11 mouse cellular contexts compared by ENCODE assay signal in genomic region chr13:117286939-117287338, GRCm38 (mm10).
A peak's percentile ranks its signal among the peaks of the same experiment; 100 is the strongest.
DNase-seq lines count a peak whose midpoint lies in the region; ATAC-seq and TF ChIP-seq lines count a peak whose summit lies in the region.
"Had no signal": no experiment of that assay in that cellular context is flagged by ENCODE, and none has a peak within 500 bp of the region (broad histone marks: within the 10 kb centered on the region; RNA-seq: fewer than 3 reads in every experiment).

No protein-coding gene starts in this region.

- TF ChIP-seq CTCF in lung, postnatal 0 days (IDR thresholded peaks at IDR 0.05), result peak; percentile 39
- peak in 1 of 2 experiments; percentile 38; a peak in 2 of 4 replicates for TF ChIP-seq CTCF in CH12.LX (conservative IDR thresholded peaks at IDR 0.05 in 1 of 2, IDR thresholded peaks at IDR 0.05 in 1 of 2; ENCODE audit: low read depth in 2 of 2, low read length in 2 of 2)

- H3K27ac ChIP-seq in lung, postnatal 0 days (ENCODE audit: low read length), result no peak overlapping the region
- H3K27ac ChIP-seq in CH12.LX (ENCODE audit: insufficient read depth, low read depth), result no peak overlapping the region
- H3K27ac ChIP-seq in heart, embryonic 10.5 days, result no peak overlapping the region
- H3K27ac ChIP-seq: heart, embryonic 15.5 days; lung, embryonic 15.5 days had no signal

- dilution Hi-C loops in CH12.LX (cut with MboI; ENCODE audit: extremely low pct_ligation_motif_present, extremely low pct_unique_long_range_greater_than_20kb, low sequenced_read_pairs), result no loop called here

- ATAC-seq in lung, postnatal 0 days, result no peak
- ATAC-seq in common myeloid progenitor, adult 5-6 weeks (replicated peaks; ENCODE audit: low read depth, poor library complexity, severe bottlenecking), result 0 out of 2 replicates have a peak, but pooled peaks have one; percentile 33

- TF ChIP-seq EP300 in lung, postnatal 0 days (IDR thresholded peaks at IDR 0.05), result no peak
- TF ChIP-seq EP300 in CH12.LX (IDR thresholded peaks at IDR 0.05; ENCODE audit: low read length), result no peak

- H3K36me3 ChIP-seq in lung, postnatal 0 days (ENCODE audit: insufficient read depth, low read length), result no peaks in the 10 kb centered on the region
- no peaks in the 10 kb centered on the region for H3K36me3 ChIP-seq in CH12.LX (replicated peaks in 1 of 2; ENCODE audit: control insufficient read depth in 1 of 2, insufficient read depth in 1 of 2, low read length in 1 of 2)
- H3K36me3 ChIP-seq in heart, embryonic 10.5 days, result no peaks in the 10 kb centered on the region
- H3K36me3 ChIP-seq: heart, embryonic 15.5 days; lung, embryonic 15.5 days had no signal

- no peaks in the 10 kb centered on the region; the same call in 1 of the 2 replicates for H3K4me1 ChIP-seq in lung, postnatal 0 days (ENCODE audit: insufficient read depth, low read depth, low read length)
- no peaks in the 10 kb centered on the region for H3K4me1 ChIP-seq in CH12.LX (ENCODE audit: control insufficient read depth in 1 of 2, insufficient read depth in 2 of 2)
- H3K4me1 ChIP-seq in heart, embryonic 10.5 days, result peaks cover 4% of the 10 kb centered on the region; the same call in 1 of the 2 replicates
- H3K4me1 ChIP-seq: heart, embryonic 15.5 days; lung, embryonic 15.5 days had no signal

- no peak for DNase-seq in lung, postnatal 0 days (ENCODE audit: low spot score)
- no peak for DNase-seq in lung, postnatal 14 days
- DNase-seq in CH12.LX (ENCODE audit: extremely low read depth), result no peak
- peak; percentile 59 for DNase-seq in thymus, postnatal 14 days
- DNase-seq in left cerebral cortex, adult 18-20 months (ENCODE audit: low spot score in 2 of 2), result no peak
- DNase-seq in heart, embryonic 10.5 days (ENCODE audit: low spot score), result no peak
- DNase-seq: cerebellum, postnatal 36 days; left cerebral cortex, postnatal 4 days had no signal

- H3K9me3 ChIP-seq in lung, postnatal 0 days (ENCODE audit: low read length), result no peaks in the 10 kb centered on the region
- H3K9me3 ChIP-seq in CH12.LX (replicated peaks; ENCODE audit: low read length), result peaks cover 64% of the 10 kb centered on the region
- no peaks in the 10 kb centered on the region for H3K9me3 ChIP-seq in heart, embryonic 10.5 days
- H3K9me3 ChIP-seq: heart, embryonic 15.5 days; lung, embryonic 15.5 days had no signal

- H3K9ac ChIP-seq in lung, postnatal 0 days (replicated peaks; ENCODE audit: low read depth), result no peak overlapping the region
- H3K9ac ChIP-seq in CH12.LX (ENCODE audit: insufficient read depth, low read depth), result no peak overlapping the region
- H3K9ac ChIP-seq: heart, embryonic 15.5 days; lung, embryonic 15.5 days had no signal

- WGBS in lung, postnatal 0 days, result 92% methylated on average over 2 of the region's 2 CpGs
- 89% methylated on average over 2 of the region's 2 CpGs for WGBS in heart, embryonic 10.5 days

- no peaks in the 10 kb centered on the region for H3K79me2 ChIP-seq in CH12.LX (replicated peaks; ENCODE audit: control insufficient read depth, extremely low read depth, insufficient read depth, poor library complexity, severe bottlenecking)

- no peak overlapping the region for H3K4me2 ChIP-seq in lung, postnatal 0 days (replicated peaks; ENCODE audit: low read depth, low read length)
- no peak overlapping the region for H3K4me2 ChIP-seq in CH12.LX (ENCODE audit: insufficient read depth, low read depth, poor library complexity, severe bottlenecking)
- H3K4me2 ChIP-seq: heart, embryonic 15.5 days; lung, embryonic 15.5 days had no signal

- no peak for TF ChIP-seq POLR2A in CH12.LX (IDR thresholded peaks at IDR 0.05; ENCODE audit: low read depth, low read length)

- in situ Hi-C loops in CH12.LX (cut with MboI; ENCODE audit: low pct_ligation_motif_present, low pct_unique_long_range_greater_than_20kb, low sequenced_read_pairs), result no loop called here

- no peak overlapping the region for H3K4me3 ChIP-seq in lung, postnatal 0 days (ENCODE audit: low read depth, low read length)
- H3K4me3 ChIP-seq in CH12.LX (replicated peaks in 1 of 3; ENCODE audit: low read depth in 2 of 3, low read length in 2 of 3, poor library complexity in 1 of 3), result no peak overlapping the region
- no peak overlapping the region for H3K4me3 ChIP-seq in heart, embryonic 10.5 days
- H3K4me3 ChIP-seq: heart, embryonic 15.5 days; lung, embryonic 15.5 days had no signal

- TF ChIP-seq RAD21 in CH12.LX (IDR thresholded peaks at IDR 0.05; ENCODE audit: low read depth, low read length), result no peak

- H3K27me3 ChIP-seq in lung, postnatal 0 days (replicated peaks; ENCODE audit: insufficient read depth, low read length), result no peaks in the 10 kb centered on the region
- no peaks in the 10 kb centered on the region for H3K27me3 ChIP-seq in CH12.LX (replicated peaks)
- no peaks in the 10 kb centered on the region for H3K27me3 ChIP-seq in heart, embryonic 10.5 days (ENCODE audit: insufficient read depth, poor library complexity, severe bottlenecking)
- H3K27me3 ChIP-seq: heart, embryonic 15.5 days; lung, embryonic 15.5 days had no signal

TF ChIP-seq in CH12.LX, 34 proteins besides CTCF, POLR2A, EP300 and RAD21:
- TF ChIP-seq SMC3 (IDR thresholded peaks at IDR 0.05; ENCODE audit: low read depth, low read length) (peak; percentile 18; the same call in 1 of the 2 replicates), GABPA (IDR thresholded peaks at IDR 0.05; ENCODE audit: insufficient replicate concordance, low read depth, low read length) (no peak), MAX (IDR thresholded peaks at IDR 0.05; ENCODE audit: low read length) (no peak)
